Mouse (Mus musculus): ENCODE measurements around the gene Cped1.

- TF ChIP-seq USF1 (IDR thresholded peaks at IDR 0.05; ENCODE audit: low read depth, low read length) (no peak), CTCF (IDR thresholded peaks at IDR 0.05 in 2 of 3, conservative IDR thresholded peaks at IDR 0.05 in 1 of 3; ENCODE audit: control insufficient read depth in 1 of 3, insufficient read depth in 1 of 3, low read depth in 2 of 3, low read length in 3 of 3, poor library complexity in 1 of 3, severe bottlenecking in 1 of 3) (no peak), UBTF (IDR thresholded peaks at IDR 0.05; ENCODE audit: borderline replicate concordance, insufficient read depth, low read depth, low read length) (no peak), POLR2A (IDR thresholded peaks at IDR 0.05; ENCODE audit: control insufficient read depth in 1 of 2, insufficient read depth in 1 of 2, low read depth in 1 of 2, low read length in 2 of 2, poor library complexity in 1 of 2) (no peak), USF2 (IDR thresholded peaks at IDR 0.05; ENCODE audit: borderline replicate concordance in 1 of 2, insufficient read depth in 1 of 2, low read depth in 1 of 2, low read length in 2 of 2) (no peak), ELF1 (IDR thresholded peaks at IDR 0.05; ENCODE audit: low read depth, low read length) (no peak), HCFC1 (IDR thresholded peaks at IDR 0.05; ENCODE audit: low read depth, low read length) (no peak), EP300 (IDR thresholded peaks at IDR 0.05; ENCODE audit: low read depth in 1 of 2, low read length in 2 of 2) (no peak), ZC3H11A (IDR thresholded peaks at IDR 0.05; ENCODE audit: low read depth, low read length) (no peak), MAX (IDR thresholded peaks at IDR 0.05; ENCODE audit: low read length) (no peak), E2F4 (IDR thresholded peaks at IDR 0.05; ENCODE audit: borderline replicate concordance, low read depth, low read length) (no peak), GATA1 (IDR thresholded peaks at IDR 0.05; ENCODE audit: low read depth, low read length) (no peak)
Observed at GRCm38 (mm10) chr6:22025584-22026357, 40.1 kb downstream of the Cped1 start.
